Mouse (Mus musculus): ENCODE measurements around the gene Slc7a1.

GRCm38 (mm10) chr5:148355822-148356221 is 43.9 kb downstream of the Slc7a1 start:
- TF ChIP-seq TCF12 (IDR thresholded peaks at IDR 0.05; ENCODE audit: insufficient read depth, poor library complexity, severe bottlenecking): no peak
- TF ChIP-seq TCF3 (IDR thresholded peaks at IDR 0.05; ENCODE audit: insufficient read length, low read depth): no peak
- TF ChIP-seq POLR2A (IDR thresholded peaks at IDR 0.05; ENCODE audit: insufficient read length, low read depth): no peak
- no peak for TF ChIP-seq MAX (IDR thresholded peaks at IDR 0.05; ENCODE audit: low read depth)
- TF ChIP-seq MYOG (IDR thresholded peaks at IDR 0.05; ENCODE audit: control insufficient read depth in 1 of 3, insufficient read depth in 1 of 3, insufficient read length in 2 of 3, low read depth in 2 of 3): no peak
- no peak for TF ChIP-seq USF1 (IDR thresholded peaks at IDR 0.05; ENCODE audit: low read depth)
- no peak for TF ChIP-seq POLR2AphosphoS2 (IDR thresholded peaks at IDR 0.05; ENCODE audit: insufficient read length, low read depth)
- TF ChIP-seq REST (IDR thresholded peaks at IDR 0.05; ENCODE audit: insufficient read depth, insufficient read length): no peak
- no peak for TF ChIP-seq E2F4 (IDR thresholded peaks at IDR 0.05; ENCODE audit: insufficient read depth)
- TF ChIP-seq CEBPB (IDR thresholded peaks at IDR 0.05; ENCODE audit: insufficient read depth, poor library complexity, severe bottlenecking): no peak

Data from myocyte (in vitro differentiated cells).